Mouse (Mus musculus) limb, embryonic 14.5 days (tissue): ENCODE results near the gene Sirpa. TPM values are rescaled to one million over a fixed set of nuclear protein-coding genes. Genes with fewer than 3 reads are reported as not detected.

ENCODE experiments used
- ATAC-seq: fragments of 200-750 bp; cut with Nextera tagmentation; 2 replicates; pipeline ENCODE4 v1.8.0; 2017; ENCODE audit warnings: low read depth, moderate number of reproducible peaks, moderate TSS enrichment; ENCODE audit not compliant: low FRiP score
- DNase-seq: peaks from one replicate; pipeline ENCODE4 v3.0.0-alpha.2; 2015; ENCODE audit warnings: low spot score
- H3K27ac ChIP-seq: fragments of 300-500 bp; sonication (generic); replicated peaks from 2 replicates; pipeline ENCODE4 v1.5.1; 2014; ENCODE audit warnings: low read depth, mild to moderate bottlenecking, low read length, moderate library complexity, mixed read lengths
- H3K27me3 ChIP-seq: fragments of 300-500 bp; sonication (generic); 2 replicates; pipeline ENCODE4 v1.6.1; 2014; ENCODE audit warnings: low read length, mixed read lengths; ENCODE audit not compliant: control insufficient read depth, insufficient read depth
- H3K36me3 ChIP-seq: fragments of 300-500 bp; sonication (generic); 2 replicates; pipeline ENCODE4 v1.6.1; 2014; ENCODE audit warnings: mild to moderate bottlenecking, low read length, moderate library complexity, mixed read lengths; ENCODE audit not compliant: control insufficient read depth, insufficient read depth
- H3K4me1 ChIP-seq: fragments of 300-500 bp; sonication (generic); 2 replicates; pipeline ENCODE4 v1.6.1; 2014; ENCODE audit warnings: antibody characterized with exemption, low read length, mixed read lengths; ENCODE audit not compliant: control insufficient read depth, insufficient read depth
- H3K4me2 ChIP-seq: fragments of 300-500 bp; sonication (generic); replicated peaks from 2 replicates; pipeline ENCODE4 v1.6.1; 2014; ENCODE audit warnings: low read depth, mild to moderate bottlenecking, low read length, moderate library complexity; ENCODE audit not compliant: severe bottlenecking
- H3K4me3 ChIP-seq: fragments of 300-500 bp; sonication (generic); replicated peaks from 2 replicates; pipeline ENCODE4 v1.5.1; 2014; ENCODE audit warnings: low read length
- H3K9ac ChIP-seq: fragments of 300-500 bp; sonication (generic); 2 replicates; pipeline ENCODE4 v1.6.1; 2014; ENCODE audit warnings: mild to moderate bottlenecking, low read depth, low read length, moderate library complexity; ENCODE audit not compliant: severe bottlenecking
- H3K9me3 ChIP-seq: fragments of 300-500 bp; sonication (generic); 2 replicates; pipeline ENCODE4 v1.6.1; 2016; ENCODE audit warnings: low read length; ENCODE audit not compliant: control insufficient read depth
- POLR2A ChIP-seq: fragments of 200-500 bp; IDR thresholded peaks from 2 replicates; pipeline ENCODE4 v1.8.0; 2012; ENCODE audit warnings: inconsistent platforms, mild to moderate bottlenecking, moderate library complexity, borderline replicate concordance; ENCODE audit not compliant: insufficient read depth, insufficient read length; ENCODE audit errors: extremely low read depth
- WGBS: fragments of 180-500 bp; shearing (Covaris S2); extraction: QIAGEN DNeasy Blood & Tissue Kit; methylation state at CpG from one replicate; pipeline ENCODE4 v1.1.7; 2014; 5-methylcytosine and 5-hydroxymethylcytosine counted together
- polyA plus RNA-seq, 2 experiments: library from polyadenylated mRNA; depleted of rRNA in 1 of 2; stranded (reverse) in 1 of 2; unstranded in 1 of 2; fragments of >200 nt; fragmentation: Nextera tagmentation in 1 of 2; extraction: Ambion mirVana in 1 of 2; gene quantifications; 2 replicates each; pipeline versions ENCODE4 v1.2.1 to v1.2.3; 2012 to 2014

Sirpa gene
- polyA plus RNA-seq, 2 experiments, result 34.7 to 39.6 TPM

GRCm38 (mm10) chr2:129549537-129550135 is 43.0 kb upstream of the Sirpa start:
- Histone ChIP-seq H3K4me1 (no peaks in the 10 kb centered on the region), H3K4me3 (no peak overlapping the region), H3K36me3 (no peaks in the 10 kb centered on the region), H3K9me3 (no peaks in the 10 kb centered on the region), H3K4me2 (no peak overlapping the region), H3K9ac (no peak overlapping the region), H3K27me3 (no peaks in the 10 kb centered on the region; the same call in 1 of the 2 replicates), H3K27ac (no peak overlapping the region)
- DNase-seq, result no peak
- no peak for ATAC-seq
- 31% methylated on average over 9 of the region's 9 CpGs for WGBS
- TF ChIP-seq POLR2A, result no peak

GRCm38 (mm10) chr2:129550781-129551180 is 41.9 kb upstream of the Sirpa start:
- Histone ChIP-seq H3K9me3 (no peaks in the 10 kb centered on the region), H3K4me3 (no peak overlapping the region), H3K27ac (no peak overlapping the region), H3K27me3 (no peaks in the 10 kb centered on the region; the same call in 1 of the 2 replicates), H3K36me3 (no peaks in the 10 kb centered on the region), H3K9ac (no peak overlapping the region), H3K4me2 (no peak overlapping the region), H3K4me1 (no peaks in the 10 kb centered on the region)
- TF ChIP-seq POLR2A, result no peak
- ATAC-seq, result no peak
- WGBS, result 74% methylated on average over 2 of the region's 2 CpGs
- no peak for DNase-seq

- no peak for ATAC-seq
- WGBS, result 59% methylated on average over 6 of the region's 6 CpGs
- no peak for TF ChIP-seq POLR2A
- Histone ChIP-seq H3K36me3 (no peaks in the 10 kb centered on the region), H3K4me1 (no peaks in the 10 kb centered on the region), H3K4me3 (no peak overlapping the region), H3K27me3 (no peaks in the 10 kb centered on the region), H3K9ac (no peak overlapping the region), H3K9me3 (no peaks in the 10 kb centered on the region), H3K27ac (no peak overlapping the region), H3K4me2 (no peak overlapping the region)
- DNase-seq, result no peak
Observed at GRCm38 (mm10) chr2:129556081-129556480, 36.6 kb upstream of the Sirpa start.

- no peaks in the 10 kb centered on the region for H3K27me3 ChIP-seq
- no peak overlapping the region for H3K4me3 ChIP-seq
- H3K36me3 ChIP-seq, result no peaks in the 10 kb centered on the region
- H3K9ac ChIP-seq, result no peak overlapping the region
- no peak overlapping the region for H3K4me2 ChIP-seq
- H3K9me3 ChIP-seq, result no peaks in the 10 kb centered on the region
- no peak for TF ChIP-seq POLR2A
- ATAC-seq (0 out of 2 replicates have a peak, but pooled peaks have one; percentile 37), DNase-seq (no peak)
- WGBS, result 43% methylated on average over 12 of the region's 12 CpGs
- H3K4me1 ChIP-seq, result no peaks in the 10 kb centered on the region
- no peak overlapping the region for H3K27ac ChIP-seq
Observed at GRCm38 (mm10) chr2:129558008-129558874, 34.4 kb upstream of the Sirpa start.

GRCm38 (mm10) chr2:129558875-129559219 is 33.8 kb upstream of the Sirpa start:
- Histone ChIP-seq H3K4me2 (no peak overlapping the region), H3K4me1 (no peaks in the 10 kb centered on the region), H3K27me3 (no peaks in the 10 kb centered on the region), H3K36me3 (no peaks in the 10 kb centered on the region), H3K4me3 (no peak overlapping the region), H3K9me3 (no peaks in the 10 kb centered on the region), H3K27ac (no peak overlapping the region), H3K9ac (no peak overlapping the region)
- DNase-seq (no peak), ATAC-seq (0 out of 2 replicates have a peak, but pooled peaks have one; percentile 30)
- WGBS, result 63% methylated on average over 3 of the region's 3 CpGs
- no peak for TF ChIP-seq POLR2A
